Mouse (Mus musculus) lung, postnatal 0 days (tissue): ENCODE measurements around the gene Cdrt4. TPM values are rescaled to one million over a fixed set of nuclear protein-coding genes. Genes with fewer than 3 reads are reported as not detected.
A peak's percentile ranks its signal among the peaks of the same experiment; 100 is the strongest.

Experiments
- ATAC-seq: fragments of 200-750 bp; cut with Nextera tagmentation; 2 replicates; pipeline ENCODE4 v1.8.0; 2017; ENCODE audit warnings: moderate library complexity
- DNase-seq: peaks from one replicate; pipeline ENCODE4 v3.0.0-alpha.2; 2016; ENCODE audit warnings: low spot score
- H3K27ac ChIP-seq: fragments of 300-500 bp; sonication (generic); 2 replicates; pipeline ENCODE4 v1.5.1; 2014; ENCODE audit warnings: antibody characterized with exemption, mild to moderate bottlenecking, low read length, mixed read lengths
- H3K27me3 ChIP-seq: fragments of 300-500 bp; sonication (generic); replicated peaks from 2 replicates; pipeline ENCODE4 v1.6.1; 2014; ENCODE audit warnings: low read length, mixed read lengths; ENCODE audit not compliant: insufficient read depth
- H3K36me3 ChIP-seq: fragments of 300-500 bp; sonication (generic); 2 replicates; pipeline ENCODE4 v1.6.1; 2014; ENCODE audit warnings: low read length, mixed read lengths; ENCODE audit not compliant: insufficient read depth
- H3K4me1 ChIP-seq: fragments of 300-500 bp; sonication (generic); 2 replicates; pipeline ENCODE4 v1.6.1; 2014; ENCODE audit warnings: antibody characterized with exemption, low read depth, low read length, mixed read lengths; ENCODE audit not compliant: insufficient read depth
- H3K4me2 ChIP-seq: fragments of 300-500 bp; sonication (generic); replicated peaks from 2 replicates; pipeline ENCODE4 v1.6.1; 2014; ENCODE audit warnings: low read depth, mild to moderate bottlenecking, low read length, moderate library complexity, mixed read lengths
- H3K4me3 ChIP-seq: fragments of 300-500 bp; sonication (generic); 2 replicates; pipeline ENCODE4 v1.5.1; 2014; ENCODE audit warnings: low read depth, low read length
- H3K9ac ChIP-seq: fragments of 300-500 bp; sonication (generic); replicated peaks from 2 replicates; pipeline ENCODE4 v1.6.1; 2014; ENCODE audit warnings: low read depth, mild to moderate bottlenecking
- H3K9me3 ChIP-seq: fragments of 300-500 bp; sonication (generic); 2 replicates; pipeline ENCODE4 v1.6.1; 2016; ENCODE audit warnings: low read length, mixed read lengths
- CTCF ChIP-seq: IDR thresholded peaks from 2 replicates; pipeline ENCODE4 v1.5.1; 2016; ENCODE audit warnings: antibody characterized with exemption, mild to moderate bottlenecking
- EP300 ChIP-seq: IDR thresholded peaks from 2 replicates; pipeline ENCODE4 v1.6.1; 2016; ENCODE audit warnings: antibody characterized with exemption, mild to moderate bottlenecking, control low read depth
- WGBS: fragments of 180-500 bp; shearing (Covaris S2); extraction: QIAGEN DNeasy Blood & Tissue Kit; methylation state at CpG from one replicate; pipeline ENCODE4 v1.1.7; 2014; 5-methylcytosine and 5-hydroxymethylcytosine counted together
- polyA plus RNA-seq: library from polyadenylated mRNA; unstranded; fragments of >200 nt; fragmentation: Nextera tagmentation; extraction: Ambion mirVana; gene quantifications from 2 replicates; pipeline ENCODE4 v1.2.1, GENCODE M21; 2015

Cdrt4 gene
- polyA plus RNA-seq, 1 experiment from 2014 or later: 0.23 TPM

DNA sequence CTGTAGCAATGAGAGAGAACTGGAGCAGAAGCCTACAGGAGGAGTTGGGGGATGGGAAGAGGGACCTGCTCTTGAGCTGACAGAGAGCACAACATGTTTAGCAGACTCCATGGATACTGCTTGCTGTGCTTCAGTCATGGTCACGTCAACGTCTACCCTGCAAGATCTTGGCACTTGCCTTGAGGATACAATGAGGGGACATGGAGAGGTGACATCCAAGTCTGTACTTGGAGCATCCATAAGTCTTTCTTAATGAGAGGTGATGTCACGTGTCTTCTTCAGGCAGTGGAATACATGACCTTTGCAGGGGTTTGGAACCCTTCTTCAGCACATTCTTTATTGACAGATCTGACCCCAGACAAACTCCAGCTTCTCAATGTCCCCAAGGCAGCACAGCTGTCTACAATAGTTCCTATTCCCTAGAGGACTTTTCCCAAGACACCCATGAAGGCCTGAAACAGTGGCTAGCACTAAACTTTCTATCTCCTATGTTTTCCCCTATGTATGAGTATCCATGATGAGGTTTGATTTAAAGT is 39.2 kb downstream of the Cdrt4 start:
- peak; percentile 70 for DNase-seq
- H3K27me3 ChIP-seq: no peaks in the 10 kb centered on the region
- H3K4me2 ChIP-seq: no peak overlapping the region
- peaks cover 10% of the 10 kb centered on the region; the same call in 1 of the 2 replicates for H3K4me1 ChIP-seq
- H3K4me3 ChIP-seq: no peak overlapping the region
- no peaks in the 10 kb centered on the region for H3K9me3 ChIP-seq
- peak; percentile 66 for ATAC-seq
- no peak overlapping the region for H3K9ac ChIP-seq
- TF ChIP-seq CTCF: no peak
- peak; percentile 50; the same call in 1 of the 2 replicates for TF ChIP-seq EP300
- WGBS: 65% methylated on average over 3 of the region's 3 CpGs
- H3K36me3 ChIP-seq: no peaks in the 10 kb centered on the region
- H3K27ac ChIP-seq: no peak overlapping the region

DNA sequence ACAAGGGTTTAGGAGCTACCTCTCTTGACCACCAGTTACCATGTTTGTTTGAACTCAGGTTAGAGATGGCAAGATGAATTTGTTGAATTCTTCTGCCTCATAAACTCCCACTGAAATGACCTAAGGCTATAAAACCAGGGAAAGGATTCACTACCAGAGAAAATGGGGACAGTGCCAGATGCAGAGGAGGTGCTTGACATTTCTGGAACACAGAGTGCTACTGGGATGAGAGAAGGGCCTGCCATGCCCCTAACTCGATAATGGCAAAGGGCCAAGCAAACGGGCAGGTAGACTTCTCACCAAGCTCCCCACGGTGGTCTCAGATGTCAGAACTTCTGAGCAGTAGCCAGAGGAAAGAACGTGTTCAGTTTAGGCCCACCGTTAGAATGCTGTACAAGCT is 39.8 kb downstream of the Cdrt4 start:
- Histone ChIP-seq H3K9ac (no peak overlapping the region), H3K27me3 (no peaks in the 10 kb centered on the region), H3K9me3 (no peaks in the 10 kb centered on the region), H3K27ac (no peak overlapping the region), H3K36me3 (no peaks in the 10 kb centered on the region), H3K4me2 (no peak overlapping the region), H3K4me1 (peaks cover 11% of the 10 kb centered on the region; the same call in 1 of the 2 replicates), H3K4me3 (no peak overlapping the region)
- WGBS: 64% methylated on average over 5 of the region's 5 CpGs
- no peak for ATAC-seq
- no peak for DNase-seq
- no peak for TF ChIP-seq EP300
- TF ChIP-seq CTCF: no peak

DNA sequence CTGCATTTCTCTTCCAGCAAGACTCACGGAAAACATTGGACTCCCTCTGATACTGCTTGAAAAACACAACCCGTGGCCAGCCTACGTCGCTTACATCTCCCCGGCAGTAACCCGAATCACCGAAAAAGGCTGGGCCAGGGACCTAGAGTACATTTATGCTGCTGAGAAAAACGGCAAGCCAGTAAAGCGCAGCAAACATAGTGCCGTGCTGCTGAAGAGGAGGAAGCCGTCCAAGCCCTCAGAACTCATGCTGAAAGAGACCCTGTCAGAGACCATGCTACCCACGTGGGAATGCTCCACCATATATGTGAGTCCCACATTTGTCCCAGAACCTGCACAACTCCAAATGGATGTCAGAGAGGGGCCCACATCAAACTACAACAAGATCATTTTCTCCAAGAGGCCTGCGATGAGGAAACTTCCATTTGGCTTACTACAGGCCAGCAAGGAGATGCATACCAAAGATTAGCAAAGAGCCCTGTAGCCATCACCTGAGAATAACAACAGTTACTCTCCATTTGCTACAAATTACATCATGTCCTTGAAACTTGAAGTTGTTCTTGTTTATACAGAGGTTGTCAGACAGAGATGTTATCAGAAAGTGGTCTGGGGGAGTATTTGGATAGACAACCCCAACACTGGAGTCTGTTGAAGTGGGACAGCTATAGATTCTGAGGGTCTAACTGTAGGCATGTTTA is 41.7 kb downstream of the Cdrt4 start:
- TF ChIP-seq EP300 (peak; percentile 76), CTCF (no peak)
- ATAC-seq (no peak), DNase-seq (peak; percentile 71)
- Histone ChIP-seq H3K4me3 (no peak overlapping the region), H3K4me2 (no peak overlapping the region), H3K9me3 (no peaks in the 10 kb centered on the region), H3K27me3 (no peaks in the 10 kb centered on the region), H3K36me3 (no peaks in the 10 kb centered on the region), H3K9ac (no peak overlapping the region), H3K4me1 (peaks cover 24% of the 10 kb centered on the region), H3K27ac (no peak overlapping the region)
- 74% methylated on average over 13 of the region's 13 CpGs for WGBS

DNA sequence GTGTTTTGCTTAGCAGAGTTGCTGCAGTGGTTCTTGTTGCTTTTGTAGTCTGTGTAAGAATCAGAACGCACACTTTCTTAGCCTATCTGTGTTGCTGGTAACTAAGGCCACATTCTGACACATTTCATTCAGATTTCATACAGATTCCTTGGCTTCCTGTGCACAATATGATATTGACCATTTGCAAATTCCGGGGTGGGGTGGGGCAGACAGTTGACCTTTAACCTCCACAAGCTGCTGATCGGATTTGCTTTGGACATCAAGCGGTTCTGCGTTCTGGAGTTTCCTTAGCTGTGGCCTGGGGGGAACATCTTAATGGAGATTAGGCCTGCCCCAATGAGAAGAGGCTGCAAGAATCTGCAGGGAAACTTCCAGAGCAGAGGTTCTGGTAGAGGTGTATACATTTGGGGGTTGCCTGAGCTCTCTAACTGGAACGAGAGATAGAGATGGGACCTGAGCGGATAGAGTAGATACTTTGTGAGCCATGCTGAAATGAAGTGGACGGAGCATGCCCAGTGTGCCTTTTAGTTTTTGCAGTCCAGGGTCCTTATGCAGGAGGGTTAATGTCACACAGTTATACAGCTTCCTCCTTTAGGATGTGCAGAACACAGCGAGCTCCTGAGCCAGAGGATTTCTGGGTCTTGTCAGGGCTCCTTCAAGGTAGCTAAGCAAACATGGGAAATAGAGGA is 44.2 kb downstream of the Cdrt4 start:
- DNase-seq (no peak), ATAC-seq (no peak)
- Histone ChIP-seq H3K27ac (peak overlapping the region; percentile 87), H3K4me2 (no peak overlapping the region), H3K36me3 (no peaks in the 10 kb centered on the region), H3K27me3 (no peaks in the 10 kb centered on the region), H3K9ac (no peak overlapping the region), H3K9me3 (no peaks in the 10 kb centered on the region), H3K4me3 (no peak overlapping the region), H3K4me1 (peaks cover 25% of the 10 kb centered on the region)
- WGBS: 66% methylated on average over 9 of the region's 9 CpGs
- TF ChIP-seq CTCF: no peak

DNA sequence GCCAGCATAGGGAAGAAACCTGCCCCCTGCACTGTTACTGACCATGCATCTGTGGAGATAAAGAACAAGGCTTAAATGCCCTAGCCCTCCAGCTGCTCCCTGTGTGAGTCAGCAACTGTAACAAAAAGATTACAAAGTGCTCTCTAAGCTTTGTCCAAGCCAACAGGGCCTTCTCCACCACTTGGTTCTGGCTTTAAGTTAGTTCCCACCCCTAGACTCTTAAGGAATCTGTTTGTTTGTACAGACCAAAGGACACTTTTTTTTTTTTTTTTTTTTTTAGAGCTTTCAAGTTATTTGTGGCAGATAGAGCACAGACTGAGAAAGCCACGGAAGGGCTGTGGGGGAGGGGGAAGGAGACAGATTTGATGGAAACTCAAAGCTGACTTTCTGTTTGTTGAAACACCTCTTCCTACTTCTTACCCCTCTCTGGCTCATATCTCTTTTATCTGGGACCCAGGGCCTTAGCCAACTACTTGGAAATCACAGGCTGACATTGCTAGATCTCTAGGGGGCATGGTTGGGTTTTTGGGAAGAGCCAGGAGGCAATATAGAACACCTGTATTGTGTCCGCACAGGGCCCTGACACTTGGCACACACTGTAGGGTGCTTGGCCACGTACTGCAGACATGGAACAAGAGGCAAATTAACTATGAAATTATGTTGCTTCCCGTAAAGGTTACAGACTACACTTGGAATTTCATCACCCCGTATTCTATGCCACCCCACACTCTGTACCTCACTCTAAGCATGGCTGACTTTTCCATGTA is 44.9 kb downstream of the Cdrt4 start:
- no peaks in the 10 kb centered on the region for H3K9me3 ChIP-seq
- H3K9ac ChIP-seq: no peak overlapping the region
- no peak for TF ChIP-seq EP300
- no peak for TF ChIP-seq CTCF
- H3K4me2 ChIP-seq: no peak overlapping the region
- WGBS: 29% methylated on average over 5 of the region's 5 CpGs
- peak; percentile 76 for DNase-seq
- H3K4me3 ChIP-seq: no peak overlapping the region
- H3K27ac ChIP-seq: peak overlapping the region; percentile 87
- H3K4me1 ChIP-seq: peaks cover 25% of the 10 kb centered on the region
- H3K27me3 ChIP-seq: no peaks in the 10 kb centered on the region
- ATAC-seq: peak; percentile 34
- no peaks in the 10 kb centered on the region for H3K36me3 ChIP-seq

DNA sequence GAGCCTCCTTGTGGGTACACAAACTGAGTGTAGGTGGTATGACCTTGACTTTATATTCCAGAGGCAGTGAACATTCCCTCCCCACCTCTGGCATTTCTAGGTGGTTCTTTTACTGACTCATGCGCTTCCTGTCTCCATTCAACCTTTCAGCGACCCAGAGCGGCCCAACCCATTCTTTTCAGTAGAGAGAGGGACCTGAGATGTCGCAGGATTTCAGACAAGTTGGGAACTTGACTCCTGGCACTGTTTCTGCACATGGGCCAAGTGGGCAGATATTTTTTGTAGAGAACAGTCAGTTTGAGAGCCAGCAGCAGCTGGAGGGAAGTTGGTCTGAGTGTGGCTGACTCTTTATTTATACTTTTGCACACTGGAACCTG is 45.5 kb downstream of the Cdrt4 start:
- Histone ChIP-seq H3K36me3 (no peaks in the 10 kb centered on the region), H3K9me3 (no peaks in the 10 kb centered on the region), H3K4me1 (peaks cover 25% of the 10 kb centered on the region), H3K4me2 (no peak overlapping the region), H3K4me3 (no peak overlapping the region), H3K9ac (no peak overlapping the region), H3K27ac (peak overlapping the region; percentile 87), H3K27me3 (no peaks in the 10 kb centered on the region)
- DNase-seq: peak; percentile 81
- 26% methylated on average over 4 of the region's 4 CpGs for WGBS
- ATAC-seq: peak; percentile 72
- TF ChIP-seq EP300 (peak; percentile 79; the same call in 1 of the 2 replicates), CTCF (no peak)
